Mouse (Mus musculus): ENCODE results near the gene Coro2b. TPM values are rescaled to one million over a fixed set of nuclear protein-coding genes. Genes with fewer than 3 reads are reported as not detected.

Gene Coro2b
- total and polyA plus RNA-seq, 2 experiments from 2014 or later = 22.8 to 36.2 TPM

DNA sequence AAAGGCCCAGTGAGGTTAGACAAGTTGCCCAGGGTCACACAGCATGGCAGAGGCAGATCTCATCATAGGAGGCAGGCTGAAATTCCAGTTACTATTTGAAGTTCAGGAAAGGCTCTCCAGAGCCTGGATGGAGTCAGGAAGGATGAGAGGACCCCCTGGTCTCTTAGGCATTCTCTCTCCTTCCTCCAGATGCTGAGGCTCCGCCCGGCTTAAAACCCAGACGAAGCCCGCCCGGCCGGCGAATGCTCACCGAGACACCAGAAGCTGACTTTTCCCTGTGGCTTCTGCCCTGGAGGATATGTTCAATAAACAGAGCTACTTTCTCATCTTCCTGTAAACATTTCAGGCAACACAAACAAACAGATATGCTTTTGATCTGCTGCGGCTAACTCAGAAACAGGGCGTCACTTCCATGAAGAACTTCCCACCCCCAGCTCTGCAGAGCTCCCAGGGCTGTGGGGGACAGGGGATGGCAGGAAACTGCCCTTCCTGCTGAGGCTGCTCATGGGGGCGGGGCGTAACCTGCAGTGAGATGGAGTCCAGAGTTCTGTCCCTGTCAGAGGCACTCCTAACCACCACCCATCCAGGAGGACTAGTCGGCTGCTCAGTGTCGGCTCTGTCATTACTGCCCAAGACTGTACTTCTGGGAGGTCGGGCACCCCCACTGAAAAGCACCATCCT, 13.9 kb downstream of the Coro2b start:
- no peaks in the 10 kb centered on the region for H3K9me3 ChIP-seq (ENCODE audit: low read length)
- no peaks in the 10 kb centered on the region for H3K36me3 ChIP-seq (ENCODE audit: insufficient read depth, low read length)
- no peak for ATAC-seq (ENCODE audit: low FRiP score)
- no peak overlapping the region for H3K4me3 ChIP-seq (ENCODE audit: low read depth, low read length)
- TF ChIP-seq CTCF (IDR thresholded peaks at IDR 0.05) = no peak
- H3K4me2 ChIP-seq (ENCODE audit: low read depth, low read length, poor library complexity, severe bottlenecking) = no peak overlapping the region
- H3K9ac ChIP-seq (replicated peaks; ENCODE audit: low read length, poor library complexity, severe bottlenecking) = no peak overlapping the region
- peaks cover 18% of the 10 kb centered on the region; the same call in 1 of the 2 replicates for H3K4me1 ChIP-seq (ENCODE audit: insufficient read depth, low read length)
- WGBS = 37% methylated on average over 14 of the region's 15 CpGs
- DNase-seq (ENCODE audit: low spot score) = no peak
- H3K27me3 ChIP-seq (ENCODE audit: insufficient read depth, low read length) = no peaks in the 10 kb centered on the region
- H3K27ac ChIP-seq (ENCODE audit: low read depth, low read length) = no peak overlapping the region

DNA sequence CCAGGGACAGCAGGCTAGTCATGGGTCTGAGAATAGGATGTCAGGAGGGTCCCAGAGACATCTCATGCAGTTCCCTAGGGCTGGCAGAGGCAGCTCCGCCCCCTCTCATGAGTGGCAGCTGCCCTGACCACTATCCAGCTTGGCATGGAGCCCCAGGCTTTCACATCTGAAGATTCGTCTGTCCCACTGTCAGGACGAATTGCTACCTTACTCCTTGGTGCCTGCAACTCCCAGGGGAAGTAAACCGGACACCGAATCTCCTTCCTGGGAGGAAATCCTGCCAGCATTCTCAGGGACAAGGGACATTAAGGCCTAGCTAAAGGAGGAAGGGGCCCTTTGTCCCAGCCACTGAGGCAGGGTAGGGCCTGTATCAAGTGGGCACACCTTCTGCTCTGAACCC, 14.6 kb downstream of the Coro2b start:
- Histone ChIP-seq H3K4me2 (ENCODE audit: low read depth, low read length, poor library complexity, severe bottlenecking) (no peak overlapping the region), H3K4me1 (ENCODE audit: insufficient read depth, low read length) (peaks cover 18% of the 10 kb centered on the region; the same call in 1 of the 2 replicates), H3K4me3 (ENCODE audit: low read depth, low read length) (no peak overlapping the region), H3K9me3 (ENCODE audit: low read length) (no peaks in the 10 kb centered on the region), H3K36me3 (ENCODE audit: insufficient read depth, low read length) (no peaks in the 10 kb centered on the region), H3K9ac (replicated peaks; ENCODE audit: low read length, poor library complexity, severe bottlenecking) (no peak overlapping the region), H3K27ac (ENCODE audit: low read depth, low read length) (no peak overlapping the region), H3K27me3 (ENCODE audit: insufficient read depth, low read length) (no peaks in the 10 kb centered on the region)
- ATAC-seq (ENCODE audit: low FRiP score) = no peak
- whole genome bisulfite sequencing = 58% methylated on average over 5 of the region's 5 CpGs
- no peak for TF ChIP-seq CTCF (IDR thresholded peaks at IDR 0.05)
- DNase-seq (ENCODE audit: low spot score) = peak; percentile 57

GRCm38 (mm10) chr9:62521541-62521940, 15.3 kb downstream of the Coro2b start:
- Histone ChIP-seq H3K9me3 (ENCODE audit: low read length) (no peaks in the 10 kb centered on the region), H3K27me3 (ENCODE audit: insufficient read depth, low read length) (no peaks in the 10 kb centered on the region), H3K9ac (replicated peaks; ENCODE audit: low read length, poor library complexity, severe bottlenecking) (no peak overlapping the region), H3K27ac (ENCODE audit: low read depth, low read length) (peak overlapping the region; percentile 55; the same call in 1 of the 2 replicates), H3K4me3 (ENCODE audit: low read depth, low read length) (no peak overlapping the region), H3K4me1 (ENCODE audit: insufficient read depth, low read length) (peaks cover 18% of the 10 kb centered on the region; the same call in 1 of the 2 replicates), H3K4me2 (ENCODE audit: low read depth, low read length, poor library complexity, severe bottlenecking) (no peak overlapping the region), H3K36me3 (ENCODE audit: insufficient read depth, low read length) (no peaks in the 10 kb centered on the region)
- 40% methylated on average over 9 of the region's 9 CpGs for WGBS
- DNase-seq (ENCODE audit: low spot score) = no peak
- TF ChIP-seq CTCF (IDR thresholded peaks at IDR 0.05) = no peak
- ATAC-seq (ENCODE audit: low FRiP score) = no peak

DNA sequence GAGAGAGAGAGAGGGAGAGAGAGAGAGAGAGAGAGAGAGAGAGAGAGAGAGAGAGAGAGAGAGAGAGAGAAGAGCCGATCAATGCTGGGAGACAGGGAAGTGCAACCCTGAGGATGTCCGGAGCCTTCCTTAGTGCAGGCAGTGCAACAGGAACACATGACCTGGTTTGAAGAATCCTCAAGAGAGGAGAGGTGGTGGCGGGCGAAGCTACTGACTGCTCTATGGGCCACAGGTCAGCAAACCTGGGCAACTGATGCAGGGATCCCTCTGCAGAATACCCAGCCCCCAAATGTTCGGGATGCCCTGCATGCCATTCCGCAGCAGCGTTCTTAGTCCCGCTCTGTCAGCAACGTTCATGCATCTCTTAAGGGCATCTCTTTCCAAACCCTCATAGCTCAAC, 15.9 kb downstream of the Coro2b start:
- Histone ChIP-seq H3K27me3 (ENCODE audit: insufficient read depth, low read length) (no peaks in the 10 kb centered on the region), H3K9me3 (ENCODE audit: low read length) (no peaks in the 10 kb centered on the region), H3K4me3 (ENCODE audit: low read depth, low read length) (no peak overlapping the region), H3K9ac (replicated peaks; ENCODE audit: low read length, poor library complexity, severe bottlenecking) (no peak overlapping the region), H3K36me3 (ENCODE audit: insufficient read depth, low read length) (no peaks in the 10 kb centered on the region), H3K4me1 (ENCODE audit: insufficient read depth, low read length) (peaks cover 18% of the 10 kb centered on the region; the same call in 1 of the 2 replicates), H3K4me2 (ENCODE audit: low read depth, low read length, poor library complexity, severe bottlenecking) (0 out of 2 replicates have a peak overlapping the region, but pooled peaks have one; percentile 18), H3K27ac (ENCODE audit: low read depth, low read length) (peak overlapping the region; percentile 55; the same call in 1 of the 2 replicates)
- DNase-seq (ENCODE audit: low spot score) (no peak), ATAC-seq (ENCODE audit: low FRiP score) (no peak)
- TF ChIP-seq CTCF (IDR thresholded peaks at IDR 0.05) = no peak
- WGBS = 40% methylated on average over 9 of the region's 9 CpGs

DNA sequence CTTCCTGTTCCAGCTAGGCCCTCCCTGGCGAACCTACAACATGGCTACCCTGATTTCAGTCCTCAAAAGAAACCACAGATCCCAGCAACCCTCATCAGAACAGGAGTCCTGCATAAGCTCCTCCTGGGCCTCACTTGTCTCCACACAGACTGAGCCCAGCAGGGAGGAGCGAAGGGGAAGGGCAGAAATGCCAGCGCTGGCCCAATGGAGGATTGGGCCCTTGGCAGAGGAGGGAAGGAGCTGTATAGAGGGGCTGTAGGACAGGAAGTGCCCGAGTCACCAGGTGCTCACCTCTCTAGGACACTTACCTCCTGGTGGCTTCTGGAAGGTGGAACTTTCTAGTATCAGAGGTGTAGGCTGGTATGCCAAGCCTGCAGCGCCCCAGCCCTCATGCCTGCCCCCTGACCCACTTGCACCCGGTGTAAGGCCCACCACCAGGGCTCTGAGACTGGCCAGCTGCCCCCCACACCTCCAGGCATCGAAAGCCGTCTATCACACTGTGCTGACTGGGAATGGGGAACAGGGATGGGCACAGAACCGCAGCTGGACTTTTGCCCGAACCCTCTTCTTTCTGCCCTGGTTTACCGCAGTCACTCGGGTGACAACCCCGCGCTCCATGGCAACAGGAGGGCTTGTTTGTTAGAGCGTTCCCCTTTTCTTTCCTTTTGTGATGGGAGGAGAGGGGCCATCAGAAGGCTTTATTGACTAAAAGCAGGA, 16.9 kb downstream of the Coro2b start:
- Histone ChIP-seq H3K4me1 (ENCODE audit: insufficient read depth, low read length) (peaks cover 18% of the 10 kb centered on the region; the same call in 1 of the 2 replicates), H3K9me3 (ENCODE audit: low read length) (no peaks in the 10 kb centered on the region), H3K27me3 (ENCODE audit: insufficient read depth, low read length) (no peaks in the 10 kb centered on the region), H3K4me3 (ENCODE audit: low read depth, low read length) (no peak overlapping the region), H3K27ac (ENCODE audit: low read depth, low read length) (no peak overlapping the region; the same call in 1 of the 2 replicates), H3K36me3 (ENCODE audit: insufficient read depth, low read length) (no peaks in the 10 kb centered on the region), H3K4me2 (ENCODE audit: low read depth, low read length, poor library complexity, severe bottlenecking) (no peak overlapping the region), H3K9ac (replicated peaks; ENCODE audit: low read length, poor library complexity, severe bottlenecking) (no peak overlapping the region)
- no peak for ATAC-seq (ENCODE audit: low FRiP score)
- 49% methylated on average over 15 of the region's 15 CpGs for WGBS
- no peak for TF ChIP-seq CTCF (IDR thresholded peaks at IDR 0.05)
- peak; percentile 72 for DNase-seq (ENCODE audit: low spot score)

DNA sequence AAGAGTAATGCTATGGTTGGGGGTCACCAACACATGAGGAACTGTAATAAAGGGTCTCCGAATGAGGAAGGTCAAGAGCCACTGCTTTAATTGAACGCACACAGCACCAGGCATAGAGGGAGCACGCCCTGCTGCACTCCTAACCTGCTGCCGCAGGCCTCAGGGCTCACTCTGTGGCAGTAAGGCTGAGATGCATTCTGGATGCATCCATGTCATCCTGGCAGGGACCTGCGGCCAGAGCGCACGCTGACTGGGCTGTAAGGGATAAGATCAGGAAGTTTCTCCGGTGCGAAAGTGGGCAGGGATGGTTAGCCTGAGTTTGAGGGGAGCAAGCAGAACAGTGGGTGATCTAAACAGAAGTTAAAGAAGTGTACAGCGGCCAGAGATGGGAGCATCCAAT, 17.5 kb downstream of the Coro2b start:
- Histone ChIP-seq H3K27ac (ENCODE audit: low read depth, low read length) (peak overlapping the region; percentile 13; the same call in 1 of the 2 replicates), H3K27me3 (ENCODE audit: insufficient read depth, low read length) (no peaks in the 10 kb centered on the region), H3K9ac (replicated peaks; ENCODE audit: low read length, poor library complexity, severe bottlenecking) (no peak overlapping the region), H3K4me3 (ENCODE audit: low read depth, low read length) (no peak overlapping the region), H3K36me3 (ENCODE audit: insufficient read depth, low read length) (no peaks in the 10 kb centered on the region), H3K4me2 (ENCODE audit: low read depth, low read length, poor library complexity, severe bottlenecking) (no peak overlapping the region), H3K9me3 (ENCODE audit: low read length) (no peaks in the 10 kb centered on the region), H3K4me1 (ENCODE audit: insufficient read depth, low read length) (peaks cover 18% of the 10 kb centered on the region; the same call in 1 of the 2 replicates)
- DNase-seq (ENCODE audit: low spot score) = no peak
- no peak for TF ChIP-seq CTCF (IDR thresholded peaks at IDR 0.05)
- 77% methylated on average over 10 of the region's 10 CpGs for WGBS
- no peak for ATAC-seq (ENCODE audit: low FRiP score)
